Mouse (Mus musculus) bone marrow macrophage, adult 2 months (primary cell): Measurements from ENCODE around the gene Tspan12. TPM values are rescaled to one million over a fixed set of nuclear protein-coding genes. Genes with fewer than 3 reads are reported as not detected.

Experiments used
- H3K27ac ChIP-seq: 2 replicates; pipeline ENCODE4 v1.5.1; 2012; ENCODE audit warnings: low read depth, low read length; ENCODE audit not compliant: insufficient read depth
- H3K4me1 ChIP-seq: 2 replicates; pipeline ENCODE4 v1.6.1; 2012; ENCODE audit warnings: low read length; ENCODE audit not compliant: control insufficient read depth, insufficient read depth
- H3K4me3 ChIP-seq: 2 replicates; pipeline ENCODE4 v1.5.1; 2012; ENCODE audit warnings: mild to moderate bottlenecking, low read length, moderate library complexity; ENCODE audit not compliant: insufficient read depth
- CTCF ChIP-seq: IDR thresholded peaks from 2 replicates; pipeline ENCODE4 v1.5.1; 2012; ENCODE audit warnings: low read depth, mild to moderate bottlenecking, low read length, moderate library complexity
- POLR2A ChIP-seq: IDR thresholded peaks from 2 replicates; pipeline ENCODE4 v1.6.1; 2012; ENCODE audit warnings: mild to moderate bottlenecking, low read depth, low read length, borderline replicate concordance
- polyA plus RNA-seq: library from polyadenylated mRNA; stranded (reverse); fragments of >200 nt; gene quantifications from 2 replicates; pipeline ENCODE4 v1.2.4, GENCODE M21; 2012; ENCODE audit not compliant: missing spikeins, insufficient read depth, insufficient read length

Gene Tspan12
- polyA plus RNA-seq, 1 experiment = not detected

- H3K27ac ChIP-seq = no peak overlapping the region
- TF ChIP-seq POLR2A (no peak), CTCF (no peak)
- no peak overlapping the region for H3K4me3 ChIP-seq
- H3K4me1 ChIP-seq = no peaks in the 10 kb centered on the region
These were observed 22.4 kb downstream of the Tspan12 start for GRCm38 (mm10) chr6:21829930-21830329.

DNA sequence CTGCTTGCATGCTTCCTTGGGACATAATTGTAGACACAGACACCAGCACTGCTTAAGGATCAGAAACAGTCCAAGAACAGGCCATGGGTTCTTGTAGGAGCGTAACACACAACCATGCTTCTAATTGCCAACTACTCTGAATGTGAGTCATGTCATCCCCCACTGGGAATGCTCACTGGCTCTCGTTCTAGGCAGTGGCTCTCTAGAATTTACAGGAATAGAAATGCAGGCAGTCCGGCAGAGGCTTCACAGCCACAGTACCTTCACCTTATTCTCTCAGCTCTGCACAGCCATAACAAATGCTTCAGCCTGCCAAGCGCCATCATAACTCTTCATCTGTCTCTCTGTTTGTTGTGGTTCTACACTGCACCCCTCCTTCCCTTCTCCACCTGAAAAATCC is 23.9 kb downstream of the Tspan12 start:
- TF ChIP-seq CTCF (no peak), POLR2A (no peak)
- H3K4me1 ChIP-seq = no peaks in the 10 kb centered on the region
- H3K27ac ChIP-seq = no peak overlapping the region
- no peak overlapping the region for H3K4me3 ChIP-seq

DNA sequence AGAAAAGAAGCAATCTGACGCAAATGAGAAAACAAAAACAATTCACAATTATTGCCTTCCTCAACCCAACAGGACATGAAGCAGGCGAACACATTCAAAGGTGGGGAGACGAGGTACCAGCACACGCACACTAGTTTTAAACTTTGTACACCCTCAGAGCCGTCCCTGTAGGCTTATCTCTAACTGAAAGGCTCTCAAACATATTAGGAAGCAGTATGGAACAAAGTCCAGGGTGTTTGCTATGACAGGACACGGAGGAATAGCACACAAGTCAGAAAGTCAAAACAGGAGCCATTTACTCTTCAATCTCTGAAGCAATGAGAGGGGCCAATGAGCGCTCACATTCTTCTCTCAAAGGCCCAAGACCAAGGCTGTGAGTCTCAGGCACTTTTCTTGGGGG is 24.3 kb downstream of the Tspan12 start:
- Histone ChIP-seq H3K4me3 (no peak overlapping the region), H3K4me1 (no peaks in the 10 kb centered on the region), H3K27ac (no peak overlapping the region)
- TF ChIP-seq CTCF (no peak), POLR2A (no peak)

DNA sequence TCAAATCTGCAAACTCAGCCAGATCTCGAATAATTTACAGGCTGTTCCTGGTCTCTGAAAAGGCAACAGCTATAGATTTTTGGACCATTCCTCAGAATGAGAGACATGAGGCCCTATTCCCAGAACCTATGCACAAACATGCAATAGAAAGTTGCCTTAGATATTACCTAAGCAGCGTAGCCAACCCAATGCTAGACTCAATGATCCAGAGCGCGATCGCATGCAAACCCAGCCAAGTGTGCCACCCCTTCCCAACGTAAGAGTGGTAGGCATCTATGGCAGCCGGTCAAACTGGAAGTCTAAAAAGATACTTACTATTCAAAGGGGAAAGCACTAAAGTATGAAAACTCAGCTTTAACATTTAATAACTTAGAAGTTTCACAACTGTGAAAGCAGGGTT is 28.6 kb downstream of the Tspan12 start:
- TF ChIP-seq POLR2A = no peak
- TF ChIP-seq CTCF = no peak
- Histone ChIP-seq H3K27ac (no peak overlapping the region), H3K4me1 (no peaks in the 10 kb centered on the region), H3K4me3 (no peak overlapping the region)

GRCm38 (mm10) chr6:21823281-21823680 is 29.0 kb downstream of the Tspan12 start:
- no peak overlapping the region for H3K27ac ChIP-seq
- no peak for TF ChIP-seq POLR2A
- no peak for TF ChIP-seq CTCF

DNA sequence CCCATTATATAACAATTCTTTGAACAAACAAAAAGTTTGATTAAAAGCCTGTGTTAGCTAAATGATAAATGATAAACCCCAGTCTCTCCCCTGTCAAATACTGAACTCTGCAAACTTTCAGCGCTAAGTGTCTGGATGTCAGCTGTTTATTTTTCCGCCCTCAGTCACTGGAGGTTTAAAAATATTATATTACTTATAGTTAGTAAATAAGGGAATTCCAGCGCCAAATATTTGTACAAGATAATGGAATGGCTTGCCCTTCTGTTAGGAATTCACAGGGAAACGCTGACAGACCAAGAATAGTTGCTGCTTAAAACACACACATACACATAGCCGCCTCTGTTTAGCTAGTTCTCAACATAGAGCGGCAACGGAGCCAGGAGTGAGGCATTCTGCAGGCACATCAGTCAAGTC is 29.6 kb downstream of the Tspan12 start:
- TF ChIP-seq CTCF = no peak
- no peak for TF ChIP-seq POLR2A
- no peak overlapping the region for H3K4me3 ChIP-seq
- no peak overlapping the region for H3K27ac ChIP-seq
- H3K4me1 ChIP-seq = no peaks in the 10 kb centered on the region

More at GRCm38 (mm10) chr6:21823281-21823680, 29.0 kb downstream of the Tspan12 start:
- no peaks in the 10 kb centered on the region for H3K4me1 ChIP-seq
- H3K4me3 ChIP-seq = no peak overlapping the region

DNA sequence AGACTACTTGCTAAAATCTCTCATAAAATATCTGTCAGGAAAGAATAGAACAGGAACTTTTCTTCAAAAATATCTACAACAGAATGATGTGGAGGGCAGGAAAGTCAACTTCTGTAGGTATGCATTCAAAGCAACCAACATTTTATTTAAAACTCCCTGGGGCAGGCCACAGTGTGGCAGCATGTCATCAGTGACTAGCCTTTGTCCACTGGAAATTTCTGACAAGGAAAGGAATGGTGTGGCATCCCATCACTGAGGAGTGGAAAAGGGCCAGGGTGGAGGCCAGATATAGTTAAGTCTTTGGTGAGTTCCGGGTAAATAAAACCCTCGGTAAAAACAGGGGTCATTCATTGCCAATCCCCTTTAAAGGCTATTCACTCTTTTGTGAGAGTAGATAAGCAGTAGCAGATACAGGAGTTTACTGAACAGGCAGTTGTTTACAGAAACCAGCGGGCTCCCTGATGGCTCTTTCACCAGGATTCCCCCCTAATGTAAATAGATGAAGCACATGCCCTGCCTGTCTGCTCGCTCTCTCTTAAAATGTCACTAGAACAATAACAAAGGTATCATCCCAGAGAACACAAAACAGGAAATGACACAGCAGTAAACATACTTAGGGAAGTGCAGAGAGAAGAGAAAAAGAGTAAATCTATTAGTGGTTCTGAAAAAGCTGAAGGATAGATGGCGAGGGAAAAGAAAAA is 34.1 kb downstream of the Tspan12 start:
- H3K4me1 ChIP-seq = no peaks in the 10 kb centered on the region
- TF ChIP-seq CTCF (no peak), POLR2A (no peak)
- H3K4me3 ChIP-seq = no peak overlapping the region
- no peak overlapping the region for H3K27ac ChIP-seq

GRCm38 (mm10) chr6:21806005-21806404 is 46.3 kb downstream of the Tspan12 start:
- Histone ChIP-seq H3K4me3 (no peak overlapping the region), H3K27ac (no peak overlapping the region), H3K4me1 (no peaks in the 10 kb centered on the region)
- no peak for TF ChIP-seq CTCF
- TF ChIP-seq POLR2A = no peak

DNA sequence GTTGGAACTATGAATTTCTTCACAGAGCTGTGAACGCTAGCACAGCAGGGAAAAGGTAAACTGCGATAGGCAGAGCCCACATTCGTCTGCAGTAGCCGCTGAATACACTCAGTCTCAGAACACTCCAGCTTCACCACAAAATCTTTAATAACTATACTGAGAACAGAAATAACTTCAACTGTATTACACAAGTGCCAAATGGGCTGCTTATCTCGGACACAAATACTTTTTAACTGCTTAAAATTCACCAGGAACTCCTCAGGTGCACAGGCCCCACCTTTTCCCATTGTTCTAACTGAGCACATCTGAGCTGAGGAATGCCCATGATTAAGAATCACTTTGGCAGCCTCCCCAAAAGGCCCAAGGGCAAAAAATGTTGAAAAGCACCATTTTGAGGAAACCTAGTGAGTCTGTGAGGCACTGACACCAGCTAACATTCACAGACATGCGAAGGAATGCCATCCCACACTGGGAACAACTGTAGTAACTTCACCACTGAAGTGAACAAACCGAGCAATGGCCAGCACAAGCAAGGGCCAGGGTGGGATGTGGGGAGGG is 47.2 kb downstream of the Tspan12 start:
- Histone ChIP-seq H3K27ac (no peak overlapping the region), H3K4me3 (no peak overlapping the region), H3K4me1 (no peaks in the 10 kb centered on the region)
- TF ChIP-seq CTCF (no peak), POLR2A (no peak)

GRCm38 (mm10) chr6:21803483-21804340 is 48.6 kb downstream of the Tspan12 start:
- TF ChIP-seq CTCF (no peak), POLR2A (no peak)
- H3K4me1 ChIP-seq = no peaks in the 10 kb centered on the region
- H3K27ac ChIP-seq = no peak overlapping the region
- no peak overlapping the region for H3K4me3 ChIP-seq
